Mouse (Mus musculus): ENCODE data around the gene Syngr4.
A peak's percentile ranks its signal among the peaks of the same experiment; 100 is the strongest.
"Not testable (repeated sequence)": the region's sequence is repeated elsewhere in the genome, so short reads cannot be mapped to it uniquely, and the experiment has no call there.

The Syngr4 gene

DNA sequence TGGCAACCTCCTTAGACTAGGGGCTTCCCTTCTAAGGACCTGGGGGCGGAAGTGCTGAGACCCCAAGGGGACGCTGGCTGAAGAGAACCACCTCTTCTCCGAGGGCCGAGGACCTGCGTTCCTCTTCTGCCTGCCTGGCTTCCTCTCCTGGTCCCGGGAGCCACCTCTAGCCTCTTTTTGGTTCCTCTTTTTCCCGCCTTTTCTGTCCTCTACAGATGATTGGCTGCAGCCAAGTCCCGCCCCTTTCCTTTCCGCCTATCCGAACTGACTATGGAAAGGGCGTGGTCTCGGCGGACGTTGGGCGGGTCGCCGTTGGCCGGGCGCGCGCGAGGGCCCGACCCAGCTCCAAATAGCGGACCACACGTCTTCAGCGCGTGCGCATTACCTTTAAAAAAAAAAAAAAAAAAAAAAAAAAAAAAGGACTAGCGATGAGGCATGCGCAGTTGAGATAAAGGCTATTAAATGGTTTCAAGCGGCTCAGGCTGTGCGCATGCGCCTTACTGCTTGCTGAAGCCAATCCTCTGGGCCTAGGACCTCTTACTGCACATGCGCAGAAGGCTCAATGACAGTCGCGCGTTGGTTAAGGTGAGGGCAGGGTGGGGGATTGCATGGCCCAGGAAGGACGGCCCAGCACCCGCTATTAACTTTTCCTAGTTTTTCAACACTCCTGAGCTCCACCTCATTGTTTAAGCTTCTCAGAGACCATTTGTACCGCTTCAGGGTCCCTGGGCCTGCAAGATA lies at the start of gene Syngr4, which contains the start of gene Tmem143:
Gene Syngr4, minus strand, starts transcription at position 198 of the 741 bp plus-strand sequence.
Gene Tmem143, plus strand, starts transcription at position 425 of the 741 bp plus-strand sequence.
- peak; percentile 95 to 97 for DNase-seq (ENCODE audit: low spot score in 2 of 2)

GRCm38 (mm10) chr7:45943280-45943679 lies 46.8 kb upstream of the Syngr4 start:
- DNase-seq (ENCODE audit: low spot score in 2 of 2): not testable (repeated sequence)

GRCm38 (mm10) chr7:45941986-45942385 lies 45.5 kb upstream of the Syngr4 start:
- no peak for DNase-seq (ENCODE audit: low spot score in 2 of 2)

DNA sequence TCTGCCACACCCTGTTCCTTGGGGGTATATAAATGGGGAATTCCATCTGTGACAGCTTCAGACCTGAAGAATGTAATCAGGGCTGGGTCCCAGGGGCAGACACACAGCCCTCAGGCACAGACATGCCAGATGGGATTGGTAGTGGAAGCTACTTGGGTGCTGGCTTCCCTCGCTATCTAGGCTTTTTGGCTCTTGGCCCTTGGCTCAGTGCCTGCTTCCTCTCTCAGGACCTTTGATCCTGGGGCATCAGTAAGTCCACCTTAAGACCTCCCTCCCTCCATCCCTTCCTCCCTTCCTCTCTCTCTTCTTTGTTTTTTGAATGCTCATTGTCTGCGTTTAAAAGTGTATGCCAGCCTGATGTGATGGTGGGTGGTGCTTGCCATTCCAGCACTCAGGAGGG lies 43.3 kb upstream of the Syngr4 start:
- DNase-seq (ENCODE audit: low spot score in 2 of 2): no peak

DNA sequence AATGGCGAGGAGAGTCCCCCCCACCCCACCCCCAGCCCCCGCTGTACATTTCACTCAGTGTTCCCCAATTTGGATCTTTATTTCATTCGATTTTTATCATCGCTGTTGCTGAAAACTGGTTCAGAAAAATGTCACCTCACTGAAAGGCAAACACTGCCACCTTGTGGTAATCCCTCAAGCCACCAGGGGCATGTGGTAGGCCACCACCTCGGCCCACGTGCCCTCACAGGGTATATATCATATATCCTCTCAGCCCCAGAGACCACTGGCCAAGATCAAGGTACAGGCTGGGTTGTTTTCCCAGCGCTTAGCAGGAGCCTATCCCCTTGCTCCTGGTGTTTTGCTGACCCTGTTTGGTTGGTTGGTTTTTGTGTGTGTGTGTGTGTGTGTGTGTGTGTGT lies 38.6 kb upstream of the Syngr4 start:
- peak in 1 of 2 experiments; percentile 58 for DNase-seq (ENCODE audit: low spot score in 2 of 2)

GRCm38 (mm10) chr7:45933766-45934165 lies 37.3 kb upstream of the Syngr4 start:
- not testable (repeated sequence) for DNase-seq (ENCODE audit: low spot score in 2 of 2)

GRCm38 (mm10) chr7:45929688-45930087 lies 33.2 kb upstream of the Syngr4 start:
- DNase-seq (ENCODE audit: low spot score in 2 of 2): no peak

GRCm38 (mm10) chr7:45928626-45929295 lies 32.2 kb upstream of the Syngr4 start:
- no peak for DNase-seq (ENCODE audit: low spot score in 2 of 2)

DNA sequence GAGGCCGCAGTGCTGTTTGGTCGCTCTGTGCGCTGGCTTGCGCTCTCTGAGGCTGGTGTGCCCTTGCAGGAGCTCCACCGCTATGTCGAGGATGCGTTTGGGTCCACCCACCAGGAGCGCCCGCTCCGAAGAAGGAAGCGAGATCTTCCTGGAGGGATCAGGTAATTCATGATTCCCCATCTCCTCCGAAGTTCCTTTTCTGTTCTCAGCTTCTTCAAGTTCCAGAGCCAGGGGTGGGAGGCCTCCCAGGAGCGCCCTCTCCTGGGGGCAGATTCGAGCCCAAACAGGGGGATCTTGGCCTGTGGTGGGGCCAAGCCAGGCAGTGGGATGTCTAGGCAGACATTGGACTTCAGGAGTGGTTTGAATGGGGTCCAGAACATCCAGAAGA lies 27.9 kb upstream of the Syngr4 start:
- DNase-seq (ENCODE audit: low spot score in 2 of 2): no peak

DNA sequence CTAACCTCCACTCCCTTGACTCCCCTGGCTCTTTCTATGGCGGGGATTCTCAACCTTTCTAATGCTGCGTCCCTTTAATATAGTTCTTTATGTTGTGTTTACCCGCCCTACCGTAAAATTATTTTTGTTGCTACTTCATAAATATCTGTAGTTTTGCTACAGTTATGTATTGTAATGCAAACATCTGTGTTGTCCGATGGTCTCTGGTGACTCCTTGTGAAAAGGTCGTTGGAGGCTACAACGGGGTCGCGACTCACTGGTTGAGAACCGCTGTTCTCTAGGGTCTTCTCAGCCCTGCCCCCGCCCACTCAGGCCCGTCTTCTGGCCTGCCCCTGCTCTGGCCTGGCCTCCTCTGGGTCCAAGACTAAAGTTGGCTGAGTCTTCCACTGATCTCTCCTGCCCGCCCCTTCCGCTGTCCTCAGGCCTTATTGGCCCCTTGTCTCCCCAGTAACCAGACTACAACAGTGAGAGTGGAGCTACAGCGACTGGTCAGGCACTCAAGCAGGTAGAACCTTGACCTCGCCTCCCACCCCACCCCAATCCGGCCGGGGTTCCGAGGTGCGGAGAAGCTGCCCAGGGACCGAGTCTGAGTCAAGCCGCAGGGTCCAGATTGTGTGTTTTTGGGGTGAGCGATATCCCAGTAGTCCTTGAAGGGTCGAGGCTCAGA lies 27.4 kb upstream of the Syngr4 start, which contains the start of gene Ccdc114:
Gene Ccdc114, plus strand, starts transcription at position 311 of the 667 bp plus-strand sequence.
- peak; percentile 49 to 79 for DNase-seq (ENCODE audit: low spot score in 2 of 2)

GRCm38 (mm10) chr7:45922928-45923761 lies 26.6 kb upstream of the Syngr4 start:
- DNase-seq (ENCODE audit: low spot score in 2 of 2): peak; percentile 90 to 95

DNA sequence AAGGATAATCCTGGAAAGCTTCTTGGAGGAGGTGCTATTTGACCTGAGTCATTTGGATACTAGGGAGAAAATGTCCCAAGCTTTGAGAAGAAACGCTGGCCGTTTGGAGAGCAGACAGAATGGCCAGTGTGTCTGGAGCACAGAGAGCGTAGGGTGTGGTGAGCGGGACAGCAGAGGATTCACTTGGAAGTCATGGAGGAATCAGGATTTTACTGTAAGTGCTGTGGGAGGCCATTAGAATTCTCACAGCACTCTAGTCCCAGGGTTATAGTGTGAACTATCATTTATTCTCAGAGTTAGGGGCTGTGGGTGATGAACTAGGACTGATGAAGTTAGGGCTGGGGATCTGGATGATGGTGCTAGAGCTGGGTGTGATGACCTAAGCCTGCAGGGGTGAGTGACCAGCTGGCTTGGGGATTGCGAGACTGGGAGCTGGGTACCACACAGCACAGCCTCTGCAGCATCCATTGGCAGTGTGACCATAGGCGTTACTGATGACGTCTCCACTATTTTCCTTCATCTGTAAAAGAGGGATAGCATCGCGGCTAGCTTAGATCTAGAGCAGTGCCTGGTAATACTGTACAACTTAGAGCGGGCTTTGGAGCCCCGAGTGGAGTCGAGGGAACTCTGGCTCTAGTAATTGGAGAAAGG lies 25.6 kb upstream of the Syngr4 start:
- no peak for DNase-seq (ENCODE audit: low spot score in 2 of 2)

GRCm38 (mm10) chr7:45921242-45921621 lies 24.7 kb upstream of the Syngr4 start, which contains the start of gene Emp3:
Emp3 (minus strand) TSS chr7:45921404.
- peak in 1 of 2 experiments; percentile 62 for DNase-seq (ENCODE audit: low spot score in 2 of 2)

DNA sequence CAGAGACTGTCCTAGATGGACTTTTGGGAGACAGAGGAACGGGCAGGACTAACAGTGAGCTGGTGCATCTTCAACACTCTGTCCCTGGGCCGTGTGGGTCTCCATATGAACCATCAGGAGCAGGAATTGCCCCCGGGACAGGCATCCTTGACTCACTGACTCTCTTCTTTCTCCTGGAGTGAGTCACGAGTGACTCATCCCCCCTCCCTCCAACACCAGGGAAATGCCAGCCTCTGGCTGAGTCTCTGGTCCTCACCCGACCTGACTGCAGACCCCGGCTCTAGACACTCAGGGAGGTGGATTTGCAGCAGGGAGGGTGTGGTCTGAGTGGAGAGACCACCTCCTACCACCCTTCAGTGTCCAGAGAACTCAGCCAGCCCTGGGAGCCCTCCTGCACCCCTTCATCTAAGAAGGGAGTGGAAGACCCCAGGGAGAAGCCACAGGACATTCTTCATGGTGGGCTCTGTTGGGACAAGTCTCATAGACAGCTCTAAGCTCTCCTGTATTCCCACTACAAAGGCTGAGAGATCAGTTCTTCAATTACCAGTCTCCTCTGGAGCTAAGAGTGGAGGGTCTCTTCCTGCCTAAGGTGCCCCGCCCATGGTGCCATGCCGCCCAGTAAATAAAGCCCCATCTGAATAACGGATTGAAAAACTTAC lies 24.2 kb upstream of the Syngr4 start:
- peak; percentile 51 to 55 for DNase-seq (ENCODE audit: low spot score in 2 of 2)

DNA sequence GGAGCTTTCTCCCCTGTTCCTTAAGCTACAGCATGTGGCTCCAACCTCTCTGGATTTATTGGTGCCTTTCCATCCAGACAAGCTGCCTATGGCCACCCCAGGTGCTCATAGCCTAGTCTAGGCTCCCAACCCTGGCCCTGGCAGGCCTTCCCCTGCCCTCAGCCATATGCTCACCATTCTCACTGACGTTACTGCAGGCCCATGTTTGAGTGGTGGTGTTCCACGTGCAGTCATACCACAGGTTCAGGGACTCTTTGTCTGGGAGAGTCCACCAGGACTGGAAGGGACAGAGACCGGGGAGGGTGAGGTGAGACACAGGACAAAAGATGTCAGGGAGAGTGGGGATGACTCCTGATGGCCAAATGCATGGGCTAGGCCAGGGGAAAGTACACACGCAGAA lies 23.2 kb upstream of the Syngr4 start:
- no peak for DNase-seq (ENCODE audit: low spot score in 2 of 2)

DNA sequence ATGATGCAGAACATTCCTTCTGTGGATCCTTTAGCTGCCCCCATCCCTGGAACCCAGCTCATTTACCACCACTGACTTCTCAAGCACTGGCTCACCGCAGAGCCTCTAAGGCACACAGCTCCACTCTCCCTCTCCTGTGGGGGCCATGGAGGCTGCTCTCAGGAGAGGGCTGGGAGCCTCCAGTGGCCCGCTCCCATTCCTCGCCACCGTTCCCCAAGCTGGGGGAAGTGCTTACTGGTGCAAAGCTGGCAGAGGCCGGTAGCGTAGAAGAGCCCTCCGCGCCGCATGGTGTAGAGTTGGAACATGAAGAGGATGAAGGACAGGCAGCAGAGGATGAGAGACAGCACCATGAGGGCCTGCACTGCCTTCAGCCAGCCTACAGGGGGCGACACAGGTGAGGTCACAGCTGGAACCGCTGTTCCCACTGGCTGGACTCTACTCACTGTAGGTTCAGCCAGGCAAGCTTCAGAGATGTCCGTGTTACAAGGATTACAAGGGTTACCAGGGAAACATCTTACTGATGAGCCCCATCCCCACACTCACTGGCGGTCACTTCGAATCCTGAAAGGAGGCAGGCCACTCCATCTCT lies 22.7 kb upstream of the Syngr4 start:
- DNase-seq (ENCODE audit: low spot score in 2 of 2): no peak

- no peak for DNase-seq (ENCODE audit: low spot score in 2 of 2)
Observed at GRCm38 (mm10) chr7:45917926-45918325, 21.4 kb upstream of the Syngr4 start.

DNA sequence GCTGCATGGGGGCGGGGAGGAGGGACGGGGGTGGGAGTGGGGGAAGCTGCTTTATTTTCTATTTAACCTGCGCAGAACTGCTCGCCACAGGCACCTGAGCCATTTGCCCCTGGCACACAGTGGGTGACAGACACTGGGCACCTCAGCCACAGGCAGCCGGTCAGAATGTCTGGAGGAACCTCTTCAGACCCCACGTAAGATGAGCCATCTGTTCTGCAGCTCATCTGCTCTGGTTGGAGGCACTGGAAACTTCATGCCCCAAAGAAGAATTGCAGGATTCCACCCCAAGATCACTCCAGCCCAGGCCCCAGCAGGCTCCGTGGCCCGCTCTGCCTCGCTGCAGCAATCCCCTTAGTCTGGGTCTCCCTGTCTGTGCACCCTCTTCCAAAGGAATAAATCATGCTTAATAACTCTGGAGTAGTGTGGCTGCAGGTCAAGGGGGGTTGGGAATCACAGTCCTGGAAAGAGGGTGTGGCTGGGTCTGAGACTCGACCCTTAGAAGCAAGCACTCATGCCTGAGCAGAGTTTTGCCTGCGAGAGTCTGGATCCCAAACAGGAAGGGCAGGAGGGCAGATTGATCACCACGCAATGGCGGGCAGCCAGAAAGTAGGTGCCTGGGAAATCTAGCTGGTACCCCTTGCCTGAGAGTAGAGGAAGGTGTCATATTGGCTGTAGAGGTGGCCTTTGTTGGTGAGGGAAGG lies 20.6 kb upstream of the Syngr4 start:
- no peak for DNase-seq (ENCODE audit: low spot score in 2 of 2)
